Mouse (Mus musculus) megakaryocyte, embryonic 14.5 days (primary cell): Measurements from ENCODE around the gene Arid5b.

Experiments
- FLI1 ChIP-seq: IDR thresholded peaks from 2 replicates; pipeline ENCODE4 v1.6.1; 2012; ENCODE audit warnings: low read length, inconsistent platforms, mixed read lengths
- GATA1 ChIP-seq: IDR thresholded peaks from 3 replicates; pipeline ENCODE4 v1.6.1; 2012; ENCODE audit warnings: mixed read lengths, low read length, inconsistent platforms, borderline replicate concordance

GRCm38 (mm10) chr10:68166695-68167086 is 111.8 kb downstream of the Arid5b start:
- no peak for TF ChIP-seq GATA1
- no peak for TF ChIP-seq FLI1
